Mouse (Mus musculus): ENCODE data around the gene Map3k12. TPM values are rescaled to one million over a fixed set of nuclear protein-coding genes. Genes with fewer than 3 reads are reported as not detected.

The Map3k12 gene
- polyA plus RNA-seq (2012; rRNA removed) = 2.6 and 2.7 TPM in 2 replicates

- 1% methylated on average over 40 of the region's 43 CpGs for WGBS
Observed at GRCm38 (mm10) chr15:102516728-102517404, at the start of gene Map3k12. Gene Map3k12, minus strand, starts transcription at chr15:102517064.

GRCm38 (mm10) chr15:102563681-102564080 is 46.8 kb upstream of the Map3k12 start:
- WGBS = 91% methylated on average over 5 of the region's 5 CpGs
- DNase-seq (ENCODE audit: low read depth, low spot score) = no peak

More at GRCm38 (mm10) chr15:102516728-102517404, at the start of gene Map3k12:
- DNase-seq (ENCODE audit: low read depth, low spot score) = no peak

DNA sequence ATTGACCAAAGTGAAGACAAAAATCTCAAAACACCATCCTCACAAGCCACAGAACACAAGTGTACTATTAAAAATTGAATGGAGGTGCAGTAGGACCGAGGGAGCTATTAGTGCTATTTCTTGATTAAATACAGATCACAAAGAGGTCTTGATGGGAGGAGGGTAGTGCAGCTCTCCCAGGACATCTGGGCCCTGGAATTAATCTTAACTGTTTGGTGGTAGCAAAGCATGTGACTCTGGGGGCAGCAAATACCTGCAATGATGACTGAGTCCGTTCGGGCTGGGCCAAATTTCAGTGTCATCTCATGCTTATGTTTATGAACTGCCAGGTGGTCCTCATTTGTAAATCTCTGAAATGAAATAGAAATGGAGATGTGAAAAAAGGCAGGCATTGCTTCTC is 46.2 kb upstream of the Map3k12 start:
- WGBS = 83% methylated on average over 3 of the region's 3 CpGs
- DNase-seq (ENCODE audit: low read depth, low spot score) = no peak

DNA sequence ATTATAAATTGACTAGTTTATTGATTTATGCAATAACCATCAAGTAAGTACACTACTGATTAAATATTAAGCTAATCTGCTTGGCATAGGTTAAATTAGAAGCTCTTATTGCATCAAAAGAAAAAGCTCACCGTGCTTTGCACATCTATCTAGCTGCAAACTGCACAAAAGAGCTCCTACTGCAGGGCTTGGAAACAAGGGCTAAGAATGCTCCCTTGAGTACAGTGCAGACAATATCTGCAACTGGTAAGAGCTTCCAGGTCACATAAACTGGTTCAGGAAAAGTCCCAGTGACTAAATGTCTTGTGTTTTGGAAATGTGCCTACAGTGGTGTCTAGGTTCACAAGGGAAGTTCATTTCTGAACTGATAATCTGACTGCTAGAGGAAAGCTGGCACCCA is 45.6 kb upstream of the Map3k12 start:
- DNase-seq (ENCODE audit: low read depth, low spot score) = no peak
- 48% methylated on average over 1 of the region's 1 CpGs for WGBS

- DNase-seq (ENCODE audit: low read depth, low spot score) = no peak
Observed at GRCm38 (mm10) chr15:102557580-102557979, 40.7 kb upstream of the Map3k12 start.

- no peak for DNase-seq (ENCODE audit: low read depth, low spot score)
- 98% methylated on average over 1 of the region's 1 CpGs for WGBS
Observed at GRCm38 (mm10) chr15:102555581-102555980, 38.7 kb upstream of the Map3k12 start.

DNA sequence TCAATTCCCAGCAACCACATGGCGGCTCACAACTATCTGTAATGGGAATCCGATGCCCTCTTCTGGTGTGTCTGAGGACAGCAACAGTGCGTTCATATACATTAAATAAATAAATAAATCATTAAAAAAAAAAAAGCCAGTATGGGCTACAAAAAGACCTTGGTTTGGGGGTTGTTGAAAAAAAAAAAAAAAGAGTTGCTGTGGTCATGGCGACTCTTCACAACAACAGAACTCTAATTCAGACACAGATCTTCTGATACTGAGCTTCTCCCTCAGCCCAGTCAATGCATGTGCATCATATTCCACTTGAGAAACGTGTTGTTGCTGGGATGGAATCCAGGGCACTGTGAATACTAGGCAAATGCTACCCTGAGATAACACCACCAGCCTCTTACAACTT is 35.7 kb upstream of the Map3k12 start:
- 94% methylated on average over 5 of the region's 5 CpGs for WGBS
- DNase-seq (ENCODE audit: low read depth, low spot score) = no peak

DNA sequence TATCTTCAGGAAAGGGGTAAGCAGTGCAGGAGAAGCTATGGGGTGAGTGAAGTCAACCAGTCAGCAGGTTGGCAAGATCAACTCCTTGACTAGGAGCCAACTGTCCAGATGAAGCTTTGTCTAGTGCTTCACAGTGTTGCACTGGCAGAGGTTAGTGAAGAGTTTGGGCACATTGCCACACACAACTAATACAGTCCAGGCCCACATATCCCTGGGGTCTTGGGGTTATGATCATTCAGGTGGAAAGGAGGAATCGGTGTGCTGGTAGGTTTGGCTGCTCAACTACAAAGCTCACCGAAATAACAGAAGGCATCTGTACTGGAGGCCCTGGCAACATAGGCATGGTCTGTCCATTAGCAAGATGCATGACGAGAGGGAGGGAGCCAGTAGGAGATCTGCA is 30.6 kb upstream of the Map3k12 start:
- 97% methylated on average over 3 of the region's 3 CpGs for WGBS
- DNase-seq (ENCODE audit: low read depth, low spot score) = no peak

DNA sequence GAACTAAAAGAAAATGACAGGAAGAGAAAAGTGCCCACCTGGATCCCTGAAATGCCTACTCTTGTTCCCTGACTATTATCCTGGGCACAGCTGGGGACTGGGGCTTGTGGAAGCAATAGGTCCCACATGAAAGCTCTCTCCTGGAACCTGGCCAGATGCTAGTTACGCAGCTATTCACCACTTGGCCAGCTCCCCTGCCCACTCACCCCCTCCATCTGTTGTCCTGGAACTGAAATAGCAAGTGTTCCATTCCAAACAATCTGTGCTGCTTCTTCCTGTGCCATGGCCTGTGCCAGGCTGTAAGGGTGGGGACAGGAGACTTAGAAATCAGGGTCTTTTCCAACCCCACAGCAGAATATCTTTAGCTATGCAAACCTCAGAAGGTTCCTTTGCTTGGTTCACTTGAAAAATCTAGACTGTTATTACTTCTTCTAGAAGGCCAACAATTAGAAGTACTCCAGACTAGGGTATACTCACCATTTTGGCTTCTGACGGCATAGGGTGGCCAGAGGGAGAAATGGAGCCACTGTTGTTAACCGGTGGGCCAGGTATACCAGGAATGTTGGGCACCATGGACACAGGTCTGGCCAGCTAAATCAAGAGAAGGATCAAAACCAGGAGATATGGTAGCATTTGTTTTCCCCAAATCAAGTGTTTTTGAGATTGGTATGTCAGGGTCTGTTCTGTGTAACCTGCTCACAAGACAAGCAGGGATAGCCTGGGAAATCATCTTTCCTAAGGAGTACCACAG is 30.0 kb upstream of the Map3k12 start:
- 77% methylated on average over 3 of the region's 3 CpGs for WGBS
- DNase-seq (ENCODE audit: low read depth, low spot score) = no peak

GRCm38 (mm10) chr15:102546246-102546645 is 29.4 kb upstream of the Map3k12 start:
- 94% methylated on average over 3 of the region's 3 CpGs for WGBS
- no peak for DNase-seq (ENCODE audit: low read depth, low spot score)

DNA sequence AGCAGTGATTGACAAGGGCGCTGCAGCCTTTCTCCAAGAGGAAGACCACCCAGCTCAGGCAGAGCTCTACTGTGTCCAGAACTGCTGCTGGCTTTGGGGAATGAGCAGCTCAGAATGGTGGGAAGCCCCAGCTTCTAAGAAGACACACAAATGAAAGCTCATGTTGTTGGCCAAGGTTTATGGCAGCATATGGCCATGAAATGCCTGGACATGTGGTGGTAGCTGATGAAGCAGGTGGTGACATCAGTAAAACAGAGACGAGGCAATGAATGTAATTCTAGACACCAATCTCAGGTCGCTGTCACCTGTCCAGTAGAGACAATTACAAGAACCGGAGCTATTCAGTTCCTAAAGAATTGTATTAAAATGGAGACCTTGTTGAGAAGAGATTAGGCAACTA is 27.9 kb upstream of the Map3k12 start:
- whole genome bisulfite sequencing = 95% methylated on average over 4 of the region's 4 CpGs
- no peak for DNase-seq (ENCODE audit: low read depth, low spot score)

DNA sequence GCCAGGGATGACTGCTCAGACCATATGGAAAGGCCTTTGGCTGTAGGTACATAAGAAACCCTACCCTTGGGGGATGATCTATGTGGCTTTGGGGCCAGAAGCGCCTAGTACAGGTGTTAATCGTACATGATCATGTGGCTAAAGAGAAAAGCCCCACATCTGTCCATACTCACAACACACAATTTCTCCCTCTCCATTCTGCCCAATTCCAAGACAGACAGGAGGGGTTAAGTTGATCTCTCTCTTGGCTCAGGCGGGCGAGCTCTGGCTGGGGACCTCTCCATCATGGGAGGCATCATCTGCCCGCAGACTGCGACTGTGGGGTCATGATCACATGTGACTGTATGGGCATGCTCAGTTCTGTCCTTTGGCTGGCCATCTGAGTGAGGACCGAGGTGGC is 17.1 kb upstream of the Map3k12 start:
- 94% methylated on average over 7 of the region's 7 CpGs for WGBS
- DNase-seq (ENCODE audit: low read depth, low spot score) = no peak

- DNase-seq (ENCODE audit: low read depth, low spot score) = no peak
- 86% methylated on average over 3 of the region's 3 CpGs for WGBS
Observed at GRCm38 (mm10) chr15:102532106-102532900, 15.4 kb upstream of the Map3k12 start.

GRCm38 (mm10) chr15:102531586-102531985 is 14.7 kb upstream of the Map3k12 start:
- no peak for DNase-seq (ENCODE audit: low read depth, low spot score)
- WGBS = 80% methylated on average over 4 of the region's 4 CpGs

DNA sequence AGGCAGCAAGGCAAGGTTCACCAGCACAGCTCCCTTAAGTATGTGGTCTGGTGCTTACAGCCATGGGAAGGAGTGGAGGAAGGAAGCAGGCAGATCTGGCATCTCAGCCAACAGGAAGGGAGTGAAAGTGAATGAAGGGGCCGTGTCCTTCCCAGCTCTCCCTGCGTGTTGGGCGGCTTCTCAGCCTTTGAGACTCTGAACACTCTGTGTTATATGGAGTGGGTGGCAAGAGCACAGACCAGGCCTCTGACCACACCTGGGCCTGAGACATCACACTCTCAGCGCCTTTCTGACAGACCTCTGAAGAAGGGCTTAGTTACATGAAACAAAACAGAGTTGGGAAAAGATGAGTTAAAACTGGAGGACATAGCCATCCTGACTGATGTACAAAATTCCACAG is 13.7 kb upstream of the Map3k12 start:
- no peak for DNase-seq (ENCODE audit: low read depth, low spot score)
- 75% methylated on average over 4 of the region's 4 CpGs for WGBS

- DNase-seq (ENCODE audit: low read depth, low spot score) = no peak
- 98% methylated on average over 1 of the region's 1 CpGs for WGBS
Observed at GRCm38 (mm10) chr15:102528396-102528795, 11.5 kb upstream of the Map3k12 start.

GRCm38 (mm10) chr15:102527936-102528335 is 11.1 kb upstream of the Map3k12 start:
- WGBS = 86% methylated on average over 3 of the region's 3 CpGs
- no peak for DNase-seq (ENCODE audit: low read depth, low spot score)

GRCm38 (mm10) chr15:102526111-102527002 is 9.5 kb upstream of the Map3k12 start:
- 72% methylated on average over 6 of the region's 6 CpGs for WGBS
- DNase-seq (ENCODE audit: low read depth, low spot score) = no peak

- WGBS = 10% methylated on average over 3 of the region's 3 CpGs
- DNase-seq (ENCODE audit: low read depth, low spot score) = no peak
Observed at GRCm38 (mm10) chr15:102524892-102525485, 8.1 kb upstream of the Map3k12 start, which contains the start of gene Npff. Gene Npff, minus strand, starts transcription at chr15:102524942.
